Mouse (Mus musculus): Measurements from ENCODE around the gene Ntmt1. TPM values are rescaled to one million over a fixed set of nuclear protein-coding genes. Genes with fewer than 3 reads are reported as not detected.
A peak's percentile ranks its signal among the peaks of the same experiment; 100 is the strongest.

Gene Ntmt1
- polyA plus RNA-seq, 1 experiment from 2014 or later = 30.2 TPM

DNA sequence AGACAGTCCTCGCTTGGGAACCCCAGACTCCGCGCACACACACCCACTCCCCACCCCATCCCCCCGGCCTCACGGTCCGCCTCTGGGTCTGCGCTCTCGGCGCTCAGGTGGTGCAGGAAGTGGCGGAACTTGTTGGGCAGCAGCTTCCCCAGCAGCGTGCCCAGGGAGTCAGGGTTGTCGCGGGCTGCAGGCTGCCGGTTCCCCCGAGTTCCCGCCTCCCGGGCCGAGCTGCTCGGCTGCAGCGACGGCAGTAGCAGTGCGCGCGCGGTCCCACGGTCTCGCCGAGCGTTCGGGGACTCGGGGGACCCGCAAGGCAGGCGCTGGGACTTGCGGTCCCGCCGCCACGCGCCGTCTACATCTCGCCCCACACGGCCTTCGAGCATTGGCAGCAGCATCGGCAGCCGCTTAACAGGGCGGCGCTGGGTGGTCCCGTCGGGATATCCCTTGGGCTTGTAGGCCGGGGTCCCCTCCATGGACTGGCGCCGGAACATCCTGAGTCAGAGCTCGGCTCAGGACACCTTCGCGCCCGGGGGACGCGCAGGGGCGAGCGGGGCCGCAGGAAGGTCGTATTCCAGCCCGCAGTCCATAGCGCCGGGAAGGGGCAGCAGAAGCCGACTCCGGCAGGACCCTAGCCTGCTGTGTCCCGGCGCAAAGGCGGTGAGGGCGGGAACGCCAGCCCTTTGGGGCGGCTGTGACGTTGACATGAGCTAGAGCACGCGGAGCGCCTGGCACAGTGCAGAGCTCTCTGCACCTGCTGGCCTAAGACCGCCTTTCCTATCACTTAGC, 6.4 kb upstream of the Ntmt1 start:
- DNase-seq (no peak), ATAC-seq (peak; percentile 57)
- WGBS (ENCODE audit: insufficient replicate concordance) = under 1% methylated on average over 71 of the region's 77 CpGs
- H3K36me3 ChIP-seq (replicated peaks; ENCODE audit: insufficient read depth, low read length) = no peaks in the 10 kb centered on the region
- H3K4me3 ChIP-seq (ENCODE audit: low read depth, low read length) = peak overlapping the region; percentile 43
- H3K9me3 ChIP-seq (ENCODE audit: low read length) = no peaks in the 10 kb centered on the region
- H3K4me2 ChIP-seq (ENCODE audit: low read depth, low read length) = peak overlapping the region; percentile 64
- H3K9ac ChIP-seq (replicated peaks) = peak overlapping the region; percentile 12; the same call in 1 of the 2 replicates
- peaks cover 16% of the 10 kb centered on the region for H3K4me1 ChIP-seq (ENCODE audit: insufficient read depth)
- H3K27ac ChIP-seq (ENCODE audit: low read depth) = no peak overlapping the region
- no peak for TF ChIP-seq EP300 (IDR thresholded peaks at IDR 0.05; ENCODE audit: low read depth)
- no peak for TF ChIP-seq CTCF (IDR thresholded peaks at IDR 0.05; ENCODE audit: low read depth)
- H3K27me3 ChIP-seq (ENCODE audit: insufficient read depth, low read length) = peaks cover 47% of the 10 kb centered on the region

- TF ChIP-seq CTCF (IDR thresholded peaks at IDR 0.05; ENCODE audit: low read depth) (no peak), EP300 (IDR thresholded peaks at IDR 0.05; ENCODE audit: low read depth) (no peak)
- no peak within 1 kb of the TSS for H3K9ac ChIP-seq (replicated peaks)
- ATAC-seq (no peak), DNase-seq (no peak)
- no peak within 1 kb of the TSS for H3K4me2 ChIP-seq (ENCODE audit: low read depth, low read length)
- 70% methylated on average over 3 of the region's 3 CpGs for WGBS (ENCODE audit: insufficient replicate concordance)
- peaks cover 38% of the 10 kb centered on the region for H3K27me3 ChIP-seq (ENCODE audit: insufficient read depth, low read length)
- no peaks in the 10 kb centered on the region for H3K9me3 ChIP-seq (ENCODE audit: low read length)
- H3K4me1 ChIP-seq (ENCODE audit: insufficient read depth) = peaks cover 22% of the 10 kb centered on the region
- H3K36me3 ChIP-seq (replicated peaks; ENCODE audit: insufficient read depth, low read length) = no peaks in the 10 kb centered on the region
- H3K27ac ChIP-seq (ENCODE audit: low read depth) = no peak within 1 kb of the TSS
- no peak within 1 kb of the TSS for H3K4me3 ChIP-seq (ENCODE audit: low read depth, low read length)
These were observed 4.0 kb upstream of the Ntmt1 start, which contains the start of gene 1700001O22Rik for GRCm38 (mm10) chr2:30803604-30804003. 1700001O22Rik (minus strand) TSS chr2:30803661.

- DNase-seq (no peak), ATAC-seq (no peak)
- H3K9me3 ChIP-seq (ENCODE audit: low read length) = no peaks in the 10 kb centered on the region
- no peak for TF ChIP-seq EP300 (IDR thresholded peaks at IDR 0.05; ENCODE audit: low read depth)
- TF ChIP-seq CTCF (IDR thresholded peaks at IDR 0.05; ENCODE audit: low read depth) = no peak
- H3K36me3 ChIP-seq (replicated peaks; ENCODE audit: insufficient read depth, low read length) = no peaks in the 10 kb centered on the region; the same call in 1 of the 2 replicates
- no peak overlapping the region for H3K9ac ChIP-seq (replicated peaks)
- H3K4me1 ChIP-seq (ENCODE audit: insufficient read depth) = peaks cover 32% of the 10 kb centered on the region
- peaks cover 19% of the 10 kb centered on the region for H3K27me3 ChIP-seq (ENCODE audit: insufficient read depth, low read length)
- no peak overlapping the region for H3K4me2 ChIP-seq (ENCODE audit: low read depth, low read length)
- no peak overlapping the region for H3K4me3 ChIP-seq (ENCODE audit: low read depth, low read length)
- H3K27ac ChIP-seq (ENCODE audit: low read depth) = no peak overlapping the region
- 88% methylated on average over 2 of the region's 2 CpGs for WGBS (ENCODE audit: insufficient replicate concordance)
These were observed 1.6 kb upstream of the Ntmt1 start for GRCm38 (mm10) chr2:30805983-30806382.

GRCm38 (mm10) chr2:30807147-30807647, 429 bp upstream of the Ntmt1 start:
- peak overlapping the region; percentile 51 for H3K9ac ChIP-seq (replicated peaks)
- H3K36me3 ChIP-seq (replicated peaks; ENCODE audit: insufficient read depth, low read length) = no peaks in the 10 kb centered on the region; the same call in 1 of the 2 replicates
- no peaks in the 10 kb centered on the region for H3K9me3 ChIP-seq (ENCODE audit: low read length)
- no peak overlapping the region for H3K27ac ChIP-seq (ENCODE audit: low read depth)
- H3K4me3 ChIP-seq (ENCODE audit: low read depth, low read length) = peak overlapping the region; percentile 63
- no peak for ATAC-seq
- peak overlapping the region; percentile 82 for H3K4me2 ChIP-seq (ENCODE audit: low read depth, low read length)
- peaks cover 7% of the 10 kb centered on the region; the same call in 1 of the 2 replicates for H3K27me3 ChIP-seq (ENCODE audit: insufficient read depth, low read length)
- TF ChIP-seq EP300 (IDR thresholded peaks at IDR 0.05; ENCODE audit: low read depth) = no peak
- TF ChIP-seq CTCF (IDR thresholded peaks at IDR 0.05; ENCODE audit: low read depth) = no peak
- DNase-seq = no peak
- 7% methylated on average over 27 of the region's 28 CpGs for WGBS (ENCODE audit: insufficient replicate concordance)
- H3K4me1 ChIP-seq (ENCODE audit: insufficient read depth) = peaks cover 25% of the 10 kb centered on the region

- Histone ChIP-seq H3K27ac (ENCODE audit: low read depth) (peak overlapping the region; percentile 87), H3K27me3 (ENCODE audit: insufficient read depth, low read length) (peaks cover 3% of the 10 kb centered on the region; the same call in 1 of the 2 replicates)
- DNase-seq = no peak
These were observed 650 bp downstream of the Ntmt1 start for GRCm38 (mm10) chr2:30808296-30808655.

DNA sequence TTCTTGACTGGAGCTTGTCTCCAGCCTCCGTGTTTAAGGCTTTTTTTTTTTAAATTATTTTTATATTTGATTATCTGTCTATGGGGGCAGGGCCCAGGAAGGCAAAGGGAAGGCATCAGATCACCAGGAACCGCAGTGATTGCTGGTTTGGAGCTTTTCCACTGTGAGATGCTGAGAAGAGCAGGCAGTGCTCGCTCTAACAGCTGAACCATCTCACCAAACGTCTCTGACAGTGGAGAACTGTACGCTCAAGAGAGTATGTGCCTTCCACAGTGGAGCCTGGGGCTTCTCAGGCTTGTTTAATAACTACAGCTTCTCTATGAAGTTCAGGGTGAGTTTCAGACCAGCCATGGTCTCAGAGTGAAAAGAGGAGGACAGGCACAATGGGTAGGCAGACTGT, 1.9 kb downstream of the Ntmt1 start:
- DNase-seq (no peak), ATAC-seq (no peak)
- TF ChIP-seq EP300 (IDR thresholded peaks at IDR 0.05; ENCODE audit: low read depth) (no peak), CTCF (IDR thresholded peaks at IDR 0.05; ENCODE audit: low read depth) (no peak)
- Histone ChIP-seq H3K36me3 (replicated peaks; ENCODE audit: insufficient read depth, low read length) (peaks cover 2% of the 10 kb centered on the region), H3K4me2 (ENCODE audit: low read depth, low read length) (peak overlapping the region; percentile 31), H3K4me1 (ENCODE audit: insufficient read depth) (peaks cover 25% of the 10 kb centered on the region), H3K9ac (replicated peaks) (no peak overlapping the region), H3K27ac (ENCODE audit: low read depth) (no peak overlapping the region), H3K9me3 (ENCODE audit: low read length) (no peaks in the 10 kb centered on the region), H3K27me3 (ENCODE audit: insufficient read depth, low read length) (no peaks in the 10 kb centered on the region), H3K4me3 (ENCODE audit: low read depth, low read length) (no peak overlapping the region)
- 79% methylated on average over 5 of the region's 5 CpGs for WGBS (ENCODE audit: insufficient replicate concordance)

More at GRCm38 (mm10) chr2:30808296-30808655, 650 bp downstream of the Ntmt1 start:
- no peaks in the 10 kb centered on the region for H3K9me3 ChIP-seq (ENCODE audit: low read length)
- no peaks in the 10 kb centered on the region; the same call in 1 of the 2 replicates for H3K36me3 ChIP-seq (replicated peaks; ENCODE audit: insufficient read depth, low read length)
- 3% methylated on average over 10 of the region's 10 CpGs for WGBS (ENCODE audit: insufficient replicate concordance)
- H3K9ac ChIP-seq (replicated peaks) = peak overlapping the region; percentile 75
- H3K4me1 ChIP-seq (ENCODE audit: insufficient read depth) = peaks cover 25% of the 10 kb centered on the region
- peak overlapping the region; percentile 82 for H3K4me2 ChIP-seq (ENCODE audit: low read depth, low read length)
- ATAC-seq = no peak
- peak overlapping the region; percentile 63 for H3K4me3 ChIP-seq (ENCODE audit: low read depth, low read length)
- no peak for TF ChIP-seq EP300 (IDR thresholded peaks at IDR 0.05; ENCODE audit: low read depth)

Measured in liver, postnatal 0 days (tissue).